Mouse (Mus musculus): Measurements from ENCODE around the gene Cnksr1.

- TF ChIP-seq POLR2A (IDR thresholded peaks at IDR 0.05; ENCODE audit: borderline replicate concordance, extremely low read depth, low read depth, low read length): no peak
- no peak for TF ChIP-seq CTCF (IDR thresholded peaks at IDR 0.05; ENCODE audit: insufficient read depth, low read length)
These were observed 16.6 kb upstream of the Cnksr1 start for GRCm38 (mm10) chr4:134254835-134255234.
